Mouse (Mus musculus) heart, adult 2 months (tissue): ENCODE measurements at regions not wholly inside any gene's neighbourhood (a gene's known extent, or its start where the extent isn't known, plus 50 kb on each side); places are given as distances from the start of the nearest gene placed in this dataset.

Source experiments
- CTCF ChIP-seq: fragments of 200-600 bp; IDR thresholded peaks from 2 replicates; pipeline ENCODE4 v1.8.1; 2022; ENCODE audit warnings: antibody characterized with exemption, mild to moderate bottlenecking, moderate library complexity
- EP300 ChIP-seq: fragments of 200-500 bp; IDR thresholded peaks from 2 replicates; pipeline ENCODE4 v1.6.1; 2011; ENCODE audit warnings: low read depth, low read length, control low read depth; ENCODE audit not compliant: insufficient read depth
- POLR2A ChIP-seq: fragments of 200-500 bp; IDR thresholded peaks from 2 replicates; pipeline ENCODE4 v1.6.1; 2011; ENCODE audit warnings: mild to moderate bottlenecking, low read depth, low read length, control low read depth; ENCODE audit not compliant: insufficient read depth

- TF ChIP-seq CTCF, result no peak
- TF ChIP-seq POLR2A, result no peak
- TF ChIP-seq EP300, result no peak
Observed at GRCm38 (mm10) chr11:45239044-45239443, 612.8 kb upstream of the Clint1 start.
